Mouse (Mus musculus): Measurements from ENCODE around the gene Phf23. TPM values are rescaled to one million over a fixed set of nuclear protein-coding genes. Genes with fewer than 3 reads are reported as not detected.

Phf23 gene
- total RNA-seq, 1 experiment, result 80.9 TPM

DNA sequence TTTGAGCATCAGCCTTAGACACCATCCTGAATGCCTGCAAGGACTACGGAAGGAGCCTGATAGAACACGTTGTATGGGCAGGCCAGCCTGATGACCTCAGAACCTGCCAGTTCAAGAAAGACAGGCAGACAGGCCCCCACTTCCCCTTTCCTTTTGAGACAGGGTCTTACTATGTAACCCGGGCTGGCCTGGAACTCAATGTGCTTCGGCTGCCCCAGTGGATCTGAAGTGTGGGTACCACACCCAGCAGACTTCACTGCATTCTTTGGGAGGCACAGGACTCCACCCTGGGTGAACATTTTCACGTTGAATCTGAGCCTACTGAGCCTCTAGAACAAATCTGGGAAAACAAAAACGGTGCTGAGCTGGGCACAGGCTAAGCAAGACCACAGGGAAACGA, 42.6 kb downstream of the Phf23 start:
- H3K4me1 ChIP-seq (ENCODE audit: control insufficient read depth in 2 of 2, insufficient read depth in 2 of 2, low read length in 2 of 2, poor library complexity in 1 of 2), result 0 out of 4 replicates have a peak, but pooled peaks cover 0 to 5% of the 10 kb centered on the region in 2 experiments
- H3K9ac ChIP-seq (ENCODE audit: insufficient read depth, low read depth, low read length, poor library complexity, severe bottlenecking), result no peak overlapping the region
- H3K27ac ChIP-seq (ENCODE audit: insufficient read depth, low read depth, low read length, poor library complexity, severe bottlenecking), result no peak overlapping the region
- no peak overlapping the region for H3K4me3 ChIP-seq (ENCODE audit: insufficient read depth in 1 of 2, low read depth in 1 of 2, low read length in 2 of 2, poor library complexity in 1 of 2, severe bottlenecking in 1 of 2)
- DNase-seq (ENCODE audit: low read depth, low spot score), result no peak
- TF ChIP-seq ZNF384 (IDR thresholded peaks at IDR 0.05; ENCODE audit: low read depth, low read length), result no peak
- TF ChIP-seq ZC3H11A (IDR thresholded peaks at IDR 0.05; ENCODE audit: borderline replicate concordance, low read depth, low read length), result no peak
- no peak for TF ChIP-seq HCFC1 (IDR thresholded peaks at IDR 0.05; ENCODE audit: borderline replicate concordance, insufficient read depth, low read length)
- TF ChIP-seq CHD2 (IDR thresholded peaks at IDR 0.05; ENCODE audit: low read depth, low read length), result no peak
- no peak for TF ChIP-seq MAFK (IDR thresholded peaks at IDR 0.05; ENCODE audit: insufficient read depth, low read depth, low read length)
- 0 out of 2 replicates have a peak, but pooled peaks cover 3% of the 10 kb centered on the region for H3K36me3 ChIP-seq (ENCODE audit: control insufficient read depth, insufficient read depth, low read length, poor library complexity, severe bottlenecking)
- no peaks in the 10 kb centered on the region for H3K9me3 ChIP-seq (ENCODE audit: control insufficient read depth, insufficient read depth, low read depth, low read length)
- in situ Hi-C loops (cut with MboI; ENCODE audit: low sequenced_read_pairs in 2 of 2, unreplicated experiment in 2 of 2), result no loop called here

DNA sequence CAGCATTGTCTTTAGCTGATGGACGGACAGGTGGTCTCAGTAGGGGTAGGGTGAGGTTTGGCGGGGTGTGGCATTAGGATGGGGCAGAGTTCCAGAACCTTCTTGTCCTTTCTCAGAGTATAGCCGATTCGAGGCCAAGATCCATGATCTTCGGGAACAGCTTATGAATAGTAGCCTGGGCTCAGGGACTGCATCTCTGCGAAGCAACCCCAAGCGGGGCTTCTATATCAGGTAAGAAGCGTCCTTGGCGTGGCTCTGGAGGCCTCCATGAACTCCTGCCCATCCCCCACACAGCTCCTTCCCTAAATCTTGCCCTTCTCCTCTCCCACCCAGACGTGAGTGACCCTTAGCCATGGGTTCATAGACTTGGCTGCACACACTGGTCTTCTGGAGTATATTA, 44.1 kb downstream of the Phf23 start:
- Histone ChIP-seq H3K4me1 (ENCODE audit: control insufficient read depth in 2 of 2, insufficient read depth in 2 of 2, low read length in 2 of 2, poor library complexity in 1 of 2) (peaks cover 0 to 9% of the 10 kb centered on the region in 2 experiments; a peak in 1 of 4 replicates), H3K9ac (ENCODE audit: insufficient read depth, low read depth, low read length, poor library complexity, severe bottlenecking) (no peak overlapping the region), H3K27ac (ENCODE audit: insufficient read depth, low read depth, low read length, poor library complexity, severe bottlenecking) (no peak overlapping the region), H3K36me3 (ENCODE audit: control insufficient read depth, insufficient read depth, low read length, poor library complexity, severe bottlenecking) (0 out of 2 replicates have a peak, but pooled peaks cover 3% of the 10 kb centered on the region), H3K9me3 (ENCODE audit: control insufficient read depth, insufficient read depth, low read depth, low read length) (no peaks in the 10 kb centered on the region), H3K4me3 (ENCODE audit: insufficient read depth in 1 of 2, low read depth in 1 of 2, low read length in 2 of 2, poor library complexity in 1 of 2, severe bottlenecking in 1 of 2) (no peak overlapping the region)
- in situ Hi-C loops (cut with MboI; ENCODE audit: low sequenced_read_pairs in 2 of 2, unreplicated experiment in 2 of 2), result no loop called here
- TF ChIP-seq ZNF384 (IDR thresholded peaks at IDR 0.05; ENCODE audit: low read depth, low read length), result no peak
- TF ChIP-seq ZC3H11A (IDR thresholded peaks at IDR 0.05; ENCODE audit: borderline replicate concordance, low read depth, low read length), result no peak
- TF ChIP-seq MAFK (IDR thresholded peaks at IDR 0.05; ENCODE audit: insufficient read depth, low read depth, low read length), result no peak
- TF ChIP-seq HCFC1 (IDR thresholded peaks at IDR 0.05; ENCODE audit: borderline replicate concordance, insufficient read depth, low read length), result no peak
- TF ChIP-seq CHD2 (IDR thresholded peaks at IDR 0.05; ENCODE audit: low read depth, low read length), result no peak
- no peak for DNase-seq (ENCODE audit: low read depth, low spot score)

DNA sequence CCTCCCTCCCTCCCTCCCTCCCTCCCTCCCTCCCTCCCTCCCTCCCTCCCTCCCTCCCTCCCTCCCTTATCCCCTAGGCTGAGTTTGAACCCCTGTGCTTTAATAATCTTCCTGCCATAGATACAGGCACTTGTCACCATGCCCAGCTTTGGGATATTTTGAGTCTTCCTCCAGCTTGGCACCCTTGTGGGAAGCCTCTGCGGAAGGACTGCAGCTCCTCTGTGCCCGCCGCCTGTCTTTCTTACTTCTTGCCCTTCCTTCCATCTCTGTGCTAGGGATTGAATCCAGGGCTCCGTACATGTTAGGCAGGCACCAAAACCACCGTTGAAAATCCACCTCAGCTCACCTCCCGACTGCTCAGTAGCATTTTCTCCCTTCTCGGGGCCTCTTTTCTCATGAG, 44.6 kb downstream of the Phf23 start:
- TF ChIP-seq HCFC1 (IDR thresholded peaks at IDR 0.05; ENCODE audit: borderline replicate concordance, insufficient read depth, low read length), result no peak
- TF ChIP-seq MAFK (IDR thresholded peaks at IDR 0.05; ENCODE audit: insufficient read depth, low read depth, low read length), result no peak
- TF ChIP-seq ZNF384 (IDR thresholded peaks at IDR 0.05; ENCODE audit: low read depth, low read length), result no peak
- no peak for TF ChIP-seq CHD2 (IDR thresholded peaks at IDR 0.05; ENCODE audit: low read depth, low read length)
- no peak for TF ChIP-seq ZC3H11A (IDR thresholded peaks at IDR 0.05; ENCODE audit: borderline replicate concordance, low read depth, low read length)
- Histone ChIP-seq H3K36me3 (ENCODE audit: control insufficient read depth, insufficient read depth, low read length, poor library complexity, severe bottlenecking) (0 out of 2 replicates have a peak, but pooled peaks cover 3% of the 10 kb centered on the region), H3K4me3 (ENCODE audit: insufficient read depth in 1 of 2, low read depth in 1 of 2, low read length in 2 of 2, poor library complexity in 1 of 2, severe bottlenecking in 1 of 2) (no peak overlapping the region), H3K27ac (ENCODE audit: insufficient read depth, low read depth, low read length, poor library complexity, severe bottlenecking) (no peak overlapping the region), H3K9me3 (ENCODE audit: control insufficient read depth, insufficient read depth, low read depth, low read length) (no peaks in the 10 kb centered on the region), H3K9ac (ENCODE audit: insufficient read depth, low read depth, low read length, poor library complexity, severe bottlenecking) (no peak overlapping the region), H3K4me1 (ENCODE audit: control insufficient read depth in 2 of 2, insufficient read depth in 2 of 2, low read length in 2 of 2, poor library complexity in 1 of 2) (peaks cover 0 to 9% of the 10 kb centered on the region in 2 experiments; a peak in 1 of 4 replicates)
- no peak for DNase-seq (ENCODE audit: low read depth, low spot score)
- in situ Hi-C loops (cut with MboI; ENCODE audit: low sequenced_read_pairs in 2 of 2, unreplicated experiment in 2 of 2), result no loop called here

DNA sequence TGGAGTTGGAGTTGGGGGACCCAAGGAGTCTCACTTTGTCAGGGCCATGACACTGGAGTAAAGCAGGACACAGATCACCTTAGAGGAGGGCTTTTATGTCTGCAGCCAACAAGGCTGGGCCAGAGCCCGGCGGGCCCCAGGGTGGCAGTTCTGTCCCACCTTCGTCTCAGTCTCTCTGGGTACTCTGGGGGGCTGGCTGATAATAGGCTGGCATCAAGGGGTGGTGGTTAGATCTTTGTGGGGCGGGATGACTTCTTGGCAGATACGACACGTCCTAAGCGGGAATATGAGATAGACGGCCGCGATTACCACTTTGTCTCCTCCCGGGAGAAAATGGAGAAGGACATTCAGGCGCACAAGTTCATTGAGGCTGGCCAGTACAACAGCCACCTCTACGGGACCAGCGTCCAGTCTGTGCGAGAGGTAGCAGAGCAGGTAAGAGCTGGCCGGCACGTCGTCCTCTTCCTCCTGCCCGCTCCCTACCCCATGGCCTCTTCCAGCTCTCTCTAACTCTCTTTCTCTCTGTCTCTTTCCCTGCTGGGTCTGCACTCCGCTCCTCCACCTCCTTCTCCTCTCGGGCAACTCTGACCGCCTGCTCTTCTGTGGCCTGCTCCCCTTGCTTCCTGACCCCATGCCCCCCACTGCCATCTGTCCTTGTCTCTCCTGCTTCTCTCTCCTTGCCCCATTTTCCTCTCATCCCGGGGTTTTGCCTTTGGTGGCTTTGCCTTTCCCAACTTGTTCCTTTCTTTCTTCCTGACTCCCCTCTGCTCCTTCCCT, 46.9 kb downstream of the Phf23 start:
- H3K9me3 ChIP-seq (ENCODE audit: control insufficient read depth, insufficient read depth, low read depth, low read length), result no peaks in the 10 kb centered on the region
- no peak for DNase-seq (ENCODE audit: low read depth, low spot score)
- no peak overlapping the region for H3K27ac ChIP-seq (ENCODE audit: insufficient read depth, low read depth, low read length, poor library complexity, severe bottlenecking)
- in situ Hi-C loops (cut with MboI; ENCODE audit: low sequenced_read_pairs in 2 of 2, unreplicated experiment in 2 of 2), result no loop called here
- TF ChIP-seq HCFC1 (IDR thresholded peaks at IDR 0.05; ENCODE audit: borderline replicate concordance, insufficient read depth, low read length) (no peak), MAFK (IDR thresholded peaks at IDR 0.05; ENCODE audit: insufficient read depth, low read depth, low read length) (no peak), ZNF384 (IDR thresholded peaks at IDR 0.05; ENCODE audit: low read depth, low read length) (no peak), ZC3H11A (IDR thresholded peaks at IDR 0.05; ENCODE audit: borderline replicate concordance, low read depth, low read length) (no peak), CHD2 (IDR thresholded peaks at IDR 0.05; ENCODE audit: low read depth, low read length) (no peak)
- H3K9ac ChIP-seq (ENCODE audit: insufficient read depth, low read depth, low read length, poor library complexity, severe bottlenecking), result no peak overlapping the region
- H3K36me3 ChIP-seq (ENCODE audit: control insufficient read depth, insufficient read depth, low read length, poor library complexity, severe bottlenecking), result 0 out of 2 replicates have a peak, but pooled peaks cover 3% of the 10 kb centered on the region
- H3K4me3 ChIP-seq (ENCODE audit: insufficient read depth in 1 of 2, low read depth in 1 of 2, low read length in 2 of 2, poor library complexity in 1 of 2, severe bottlenecking in 1 of 2), result no peak overlapping the region
- peaks cover 0 to 9% of the 10 kb centered on the region in 2 experiments; a peak in 1 of 4 replicates for H3K4me1 ChIP-seq (ENCODE audit: control insufficient read depth in 2 of 2, insufficient read depth in 2 of 2, low read length in 2 of 2, poor library complexity in 1 of 2)

All from ES-E14 (cell line).